Mouse (Mus musculus) T-helper 2 cell (primary cell): ENCODE results near the gene Rab11fip5.

ENCODE experiments used
- in situ Hi-C: fragments of 300-600 bp; cut with MboI, MseI; formaldehyde crosslinking; loops from one replicate; pipeline ENCODE4 v1.15.1; 2025; ENCODE audit warnings: high pct_unique_total_duplicates

Rab11fip5 gene

DNA sequence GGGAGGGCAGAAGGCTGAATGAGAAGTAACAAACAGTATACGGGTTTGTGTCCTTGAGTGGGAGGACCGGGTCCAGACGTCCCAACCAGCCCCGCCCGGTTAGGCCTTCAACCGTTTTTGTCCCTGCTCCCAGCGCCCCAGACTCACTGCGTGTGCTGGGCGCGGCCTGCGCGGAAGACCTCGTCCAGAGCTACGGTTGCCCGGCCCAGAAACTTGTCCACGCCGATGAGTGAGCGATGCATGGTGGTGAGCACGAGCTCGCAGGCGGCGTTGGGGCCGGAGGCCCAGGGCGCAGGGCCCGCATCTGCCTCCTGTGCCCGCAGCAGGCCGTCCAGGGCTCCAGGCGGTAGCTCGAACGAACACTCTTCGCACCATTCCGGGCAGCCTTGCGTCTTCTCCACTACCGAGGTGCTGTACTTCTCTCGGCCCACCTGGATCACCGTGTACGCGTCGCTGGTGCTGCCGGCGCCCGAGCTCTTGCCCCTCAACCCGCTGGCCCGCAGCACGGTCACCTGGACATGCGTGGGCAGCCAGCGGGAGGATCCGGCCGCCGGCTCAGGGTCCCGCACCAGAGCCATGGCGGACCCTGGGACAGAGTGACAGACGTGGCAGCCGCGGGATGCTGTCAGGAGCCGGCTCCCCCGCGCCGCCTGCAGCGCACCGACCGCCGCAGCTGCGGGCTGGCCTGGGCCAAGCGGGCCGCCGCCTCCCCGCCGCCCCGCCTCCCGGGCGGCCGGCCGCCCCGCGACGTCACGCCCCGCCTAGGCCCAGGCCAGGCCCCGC, at the start of gene Rab11fip5:
TSS of gene Rab11fip5 (minus strand) at position 684 of the 783 bp plus-strand sequence.
- in situ Hi-C loops = no loop called here

DNA sequence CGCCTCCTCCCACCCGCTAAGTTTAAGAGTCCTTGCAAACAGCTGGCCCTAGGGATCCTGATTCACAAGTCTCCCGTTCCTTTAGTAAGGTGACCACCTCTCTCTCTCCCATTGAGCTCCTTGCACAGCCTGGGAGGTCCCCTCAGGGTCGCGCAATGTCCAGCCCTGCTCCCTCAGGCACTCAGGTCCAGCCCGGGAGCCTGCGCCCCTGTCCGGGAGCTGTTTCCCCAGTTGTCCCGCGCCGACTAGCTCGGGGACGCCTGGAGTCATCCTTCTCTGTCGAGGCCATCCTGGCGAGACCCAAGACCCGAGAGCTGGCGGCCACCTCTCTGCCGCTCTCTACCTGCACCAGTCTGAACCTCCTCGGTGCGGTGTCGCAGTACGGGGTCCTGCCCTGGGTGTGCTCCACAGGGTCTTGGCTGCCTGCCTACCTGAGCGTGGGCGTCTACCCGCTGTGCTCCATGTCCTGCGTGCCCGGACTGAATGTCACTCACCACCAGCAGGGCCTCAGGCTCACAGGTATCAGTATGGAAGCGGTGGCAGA, 49.5 kb upstream of the Rab11fip5 start, which contains the start of gene Noto:
TSS of gene Noto (plus strand) at position 51 of the 544 bp plus-strand sequence.
- in situ Hi-C loops = loop anchor here (25.0 kb wide), 1 partner anchor 262 kb away; no protein-coding TSS in a partner anchor

DNA sequence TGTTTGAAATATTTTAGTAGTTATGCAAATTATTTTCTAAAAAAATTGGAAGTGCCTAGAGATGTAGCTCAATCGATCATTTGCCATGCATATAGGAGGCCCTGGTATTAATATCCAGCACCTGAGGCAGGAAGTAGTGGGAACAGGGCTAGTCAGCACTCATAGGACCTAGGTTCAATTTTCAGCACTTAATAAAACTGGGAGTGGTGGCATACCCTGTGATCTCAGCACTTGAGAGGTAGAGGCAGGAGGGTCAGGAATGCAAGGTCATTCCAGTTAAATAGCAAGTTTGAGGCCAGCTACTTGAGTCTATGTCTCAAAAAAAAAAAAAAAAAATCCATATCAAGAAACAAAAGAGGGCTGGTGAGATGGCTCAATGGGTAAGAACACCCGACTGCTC, 44.7 kb upstream of the Rab11fip5 start:
- in situ Hi-C loops = loop anchor here (25.0 kb wide), 1 partner anchor 257 kb away; no protein-coding TSS in a partner anchor

- in situ Hi-C loops = loop anchor here (25.0 kb wide), 1 partner anchor 254 kb away; no protein-coding TSS in a partner anchor
Measured at GRCm38 (mm10) chr6:85415829-85416228, 41.4 kb upstream of the Rab11fip5 start.

- in situ Hi-C loops = loop anchor here (25.0 kb wide), 1 partner anchor 249 kb away; no protein-coding TSS in a partner anchor
Measured at GRCm38 (mm10) chr6:85410771-85411273, 36.4 kb upstream of the Rab11fip5 start.

DNA sequence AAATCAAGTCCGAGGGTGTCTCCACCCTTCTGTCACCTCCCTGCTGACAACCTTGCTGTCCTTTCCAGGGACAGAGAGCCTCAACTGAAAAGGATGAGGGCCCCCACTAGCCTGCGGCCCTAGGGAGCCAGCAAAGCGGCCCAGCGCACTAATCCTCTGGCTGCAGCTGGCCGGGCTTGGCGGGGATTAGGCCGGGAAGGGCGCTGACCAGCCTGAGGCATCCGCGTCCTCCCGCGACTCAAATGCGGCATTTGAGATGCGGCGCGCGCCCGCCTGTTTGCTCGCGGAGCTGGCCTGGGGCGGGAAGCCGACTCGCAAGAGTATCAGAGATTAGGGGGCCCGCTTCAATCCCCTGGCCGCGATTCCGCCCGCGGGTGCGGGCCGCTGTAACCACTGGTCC, 34.6 kb upstream of the Rab11fip5 start:
- in situ Hi-C loops = loop anchor here (25.0 kb wide), 1 partner anchor 247 kb away; no protein-coding TSS in a partner anchor

GRCm38 (mm10) chr6:85403039-85403438, 28.6 kb upstream of the Rab11fip5 start:
- in situ Hi-C loops = loop anchor here (25.0 kb wide), 1 partner anchor 241 kb away; no protein-coding TSS in a partner anchor

- in situ Hi-C loops = loop anchor here (25.0 kb wide), 1 partner anchor 240 kb away; no protein-coding TSS in a partner anchor
Measured at GRCm38 (mm10) chr6:85402613-85403012, 28.2 kb upstream of the Rab11fip5 start.

DNA sequence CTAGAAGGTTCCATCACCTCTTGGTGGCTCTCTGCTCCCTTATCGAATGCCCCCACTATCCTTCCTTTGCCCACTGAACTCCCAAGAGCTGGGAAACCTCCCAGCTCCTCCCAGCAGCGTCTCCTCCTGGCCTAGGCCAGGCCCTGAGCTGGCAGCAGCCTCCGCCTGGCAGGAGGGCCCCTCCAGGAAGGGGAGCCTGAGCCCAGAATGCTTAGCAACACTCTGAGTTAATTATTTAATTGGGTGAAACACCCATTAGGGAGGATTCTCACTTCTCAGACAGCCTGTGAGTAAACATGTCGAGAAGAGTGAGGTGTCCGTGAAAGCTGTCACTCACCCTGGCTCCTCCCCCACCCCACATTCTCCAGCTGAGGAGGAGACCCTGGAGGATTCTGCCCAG, 25.3 kb upstream of the Rab11fip5 start:
- in situ Hi-C loops = loop anchor here (25.0 kb wide), 1 partner anchor 237 kb away; no protein-coding TSS in a partner anchor

DNA sequence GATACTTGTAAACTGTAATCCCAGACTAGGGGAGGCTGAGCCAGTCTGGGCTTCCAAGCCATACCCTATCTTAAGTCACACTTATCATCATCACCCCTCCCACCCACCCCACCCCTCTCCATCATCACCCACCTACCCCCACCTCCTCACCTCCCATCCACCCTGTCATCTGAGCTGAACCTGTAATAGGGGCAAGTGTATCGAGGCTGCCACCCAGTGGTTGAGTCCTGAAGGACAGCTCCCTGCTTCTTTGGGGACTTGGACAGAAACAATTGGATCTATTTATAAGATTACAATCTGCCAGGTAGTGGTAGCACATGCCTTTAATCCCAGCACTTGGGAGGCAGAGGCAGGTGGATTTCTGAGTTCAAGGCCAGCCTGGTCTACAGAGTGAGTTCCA, 22.7 kb upstream of the Rab11fip5 start:
- in situ Hi-C loops = no loop called here

GRCm38 (mm10) chr6:85395360-85395759, 20.9 kb upstream of the Rab11fip5 start:
- in situ Hi-C loops = no loop called here

DNA sequence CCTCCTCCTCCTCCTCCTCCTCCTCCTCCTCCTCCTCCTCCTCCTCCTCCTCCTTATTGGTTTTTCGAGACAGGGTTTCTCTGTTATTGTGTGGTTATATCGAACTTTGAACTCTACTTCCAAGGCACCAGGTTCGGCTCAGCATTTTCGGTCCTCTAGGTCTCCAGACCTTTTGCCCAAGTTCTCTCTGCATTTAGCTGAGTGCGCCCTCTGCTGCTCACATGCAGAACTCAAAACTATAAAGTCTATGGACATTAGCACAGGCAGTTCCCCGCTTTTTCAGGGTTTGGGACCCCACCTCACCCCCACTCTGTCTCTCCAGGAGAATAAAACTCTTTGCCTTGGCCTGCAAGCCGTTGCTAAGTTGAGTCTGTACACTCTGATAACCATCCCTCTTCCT, 17.4 kb upstream of the Rab11fip5 start:
- in situ Hi-C loops = no loop called here

GRCm38 (mm10) chr6:85388608-85389007, 14.2 kb upstream of the Rab11fip5 start:
- in situ Hi-C loops = loop anchor here (5.0 kb wide), 1 partner anchor 41 kb away; no protein-coding TSS in a partner anchor

GRCm38 (mm10) chr6:85382791-85383190, 8.4 kb upstream of the Rab11fip5 start:
- in situ Hi-C loops = no loop called here

- in situ Hi-C loops = no loop called here
Measured at GRCm38 (mm10) chr6:85381648-85382020, 7.2 kb upstream of the Rab11fip5 start.

- in situ Hi-C loops = no loop called here
Measured at GRCm38 (mm10) chr6:85380901-85381647, 6.6 kb upstream of the Rab11fip5 start.

DNA sequence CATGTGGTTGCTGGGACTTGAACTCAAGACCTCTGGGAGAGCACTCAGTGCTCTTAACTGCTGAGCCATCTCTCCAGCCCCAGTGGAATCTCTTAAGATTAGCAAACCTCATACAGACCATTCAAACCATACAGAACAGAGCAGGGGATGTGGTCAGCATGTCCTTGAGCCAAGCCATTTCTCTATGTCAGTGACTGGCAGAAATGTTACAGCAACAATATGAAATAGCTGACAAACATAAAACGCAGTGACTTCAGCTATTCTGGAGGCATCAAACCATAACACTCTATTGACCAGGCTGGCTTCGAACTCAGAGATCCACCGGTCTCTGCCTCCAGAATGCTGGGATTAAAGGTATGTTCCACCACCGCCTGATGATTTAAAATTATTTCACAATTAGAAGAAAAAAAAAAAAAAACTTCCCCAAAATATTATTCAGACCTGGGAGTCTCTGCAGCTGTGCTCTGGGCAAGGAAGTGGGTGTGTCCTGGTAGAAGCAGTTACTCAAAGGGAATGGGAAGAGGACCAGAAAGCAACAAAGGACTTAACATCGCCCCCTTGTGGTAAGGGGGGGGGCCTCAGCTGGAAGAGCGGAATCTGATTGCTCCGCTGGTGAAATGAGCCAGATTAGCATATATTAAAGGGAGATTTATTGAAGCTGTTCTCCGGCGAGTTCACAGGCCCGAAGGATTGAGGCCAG, 5.9 kb upstream of the Rab11fip5 start:
- in situ Hi-C loops = no loop called here

- in situ Hi-C loops = no loop called here
Measured at GRCm38 (mm10) chr6:85378629-85379028, 4.2 kb upstream of the Rab11fip5 start.

GRCm38 (mm10) chr6:85377876-85378275, 3.4 kb upstream of the Rab11fip5 start:
- in situ Hi-C loops = no loop called here

DNA sequence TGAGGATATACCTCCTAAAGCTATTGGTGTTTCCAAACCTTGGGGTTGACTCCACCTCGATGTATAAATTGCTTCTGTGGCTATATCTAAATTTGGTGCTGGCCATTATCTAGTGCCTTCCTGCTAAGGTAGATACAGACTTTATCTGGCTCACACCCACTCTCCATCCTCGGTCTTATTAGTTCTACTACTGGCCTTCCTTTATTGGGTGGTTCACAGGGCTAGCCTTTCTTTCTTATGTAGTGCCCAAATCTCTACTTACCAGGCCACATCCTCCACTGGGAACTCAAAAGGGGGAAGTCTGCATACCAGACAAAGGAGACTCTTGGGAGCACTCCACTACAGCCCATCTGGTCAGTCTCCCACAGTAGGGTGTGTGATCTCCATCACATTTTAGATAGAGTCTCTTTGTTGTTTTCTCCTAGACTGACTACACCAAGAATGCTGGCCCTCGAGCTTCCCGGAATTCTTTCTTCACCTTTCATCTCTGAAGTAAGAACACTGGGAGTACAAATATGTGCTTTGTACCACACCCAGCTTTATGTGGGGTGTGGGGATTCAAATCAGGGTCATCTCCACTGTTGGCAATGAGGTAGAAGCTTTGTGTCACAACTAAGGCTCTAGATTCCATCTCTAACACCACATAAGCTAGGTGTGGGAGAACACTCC, 2.8 kb upstream of the Rab11fip5 start:
- in situ Hi-C loops = no loop called here

- in situ Hi-C loops = no loop called here
Measured at GRCm38 (mm10) chr6:85374734-85375114, 290 bp upstream of the Rab11fip5 start.
